Mouse (Mus musculus): ENCODE results near the gene Wdr25. TPM values are rescaled to one million over a fixed set of nuclear protein-coding genes. Genes with fewer than 3 reads are reported as not detected.
A peak's percentile ranks its signal among the peaks of the same experiment; 100 is the strongest.

Wdr25 gene
- polyA plus RNA-seq, 1 experiment from 2014 or later: 11.7 TPM

GRCm38 (mm10) chr12:109049949-109050348 lies 156.5 kb downstream of the Wdr25 start:
- H3K4me2 ChIP-seq: no peak overlapping the region
- H3K9me3 ChIP-seq (replicated peaks): no peaks in the 10 kb centered on the region
- WGBS: 83% methylated on average over 4 of the region's 4 CpGs
- peaks cover 24% of the 10 kb centered on the region for H3K4me1 ChIP-seq
- H3K36me3 ChIP-seq: no peaks in the 10 kb centered on the region
- no peak overlapping the region for H3K27ac ChIP-seq
- no peak for ATAC-seq (replicated peaks; ENCODE audit: low FRiP score)
- H3K27me3 ChIP-seq: peaks cover 87% of the 10 kb centered on the region
- H3K4me3 ChIP-seq (replicated peaks): no peak overlapping the region
- no peak overlapping the region for H3K9ac ChIP-seq

- H3K4me2 ChIP-seq: peak overlapping the region; percentile 97
- H3K9me3 ChIP-seq (replicated peaks): no peaks in the 10 kb centered on the region
- under 1% methylated on average over 66 of the region's 105 CpGs for WGBS
- peak overlapping the region; percentile 50 for H3K9ac ChIP-seq
- no peaks in the 10 kb centered on the region for H3K36me3 ChIP-seq
- peak; percentile 45 for ATAC-seq (replicated peaks; ENCODE audit: low FRiP score)
- peak overlapping the region; percentile 59 for H3K4me3 ChIP-seq (replicated peaks)
- H3K27ac ChIP-seq: no peak overlapping the region
- peaks cover 86% of the 10 kb centered on the region for H3K27me3 ChIP-seq
- H3K4me1 ChIP-seq: peaks cover 20% of the 10 kb centered on the region
Observed at GRCm38 (mm10) chr12:109053020-109053806, 159.8 kb downstream of the Wdr25 start.

- peaks cover 13% of the 10 kb centered on the region for H3K4me1 ChIP-seq
- H3K36me3 ChIP-seq: no peaks in the 10 kb centered on the region
- no peak overlapping the region for H3K4me2 ChIP-seq
- H3K4me3 ChIP-seq (replicated peaks): no peak overlapping the region
- 55% methylated on average over 4 of the region's 4 CpGs for WGBS
- ATAC-seq (replicated peaks; ENCODE audit: low FRiP score): no peak
- H3K27ac ChIP-seq: no peak overlapping the region
- H3K9me3 ChIP-seq (replicated peaks): no peaks in the 10 kb centered on the region
- H3K9ac ChIP-seq: no peak overlapping the region
- peaks cover 48% of the 10 kb centered on the region for H3K27me3 ChIP-seq
Observed at GRCm38 (mm10) chr12:109057736-109058135, 164.3 kb downstream of the Wdr25 start.

DNA sequence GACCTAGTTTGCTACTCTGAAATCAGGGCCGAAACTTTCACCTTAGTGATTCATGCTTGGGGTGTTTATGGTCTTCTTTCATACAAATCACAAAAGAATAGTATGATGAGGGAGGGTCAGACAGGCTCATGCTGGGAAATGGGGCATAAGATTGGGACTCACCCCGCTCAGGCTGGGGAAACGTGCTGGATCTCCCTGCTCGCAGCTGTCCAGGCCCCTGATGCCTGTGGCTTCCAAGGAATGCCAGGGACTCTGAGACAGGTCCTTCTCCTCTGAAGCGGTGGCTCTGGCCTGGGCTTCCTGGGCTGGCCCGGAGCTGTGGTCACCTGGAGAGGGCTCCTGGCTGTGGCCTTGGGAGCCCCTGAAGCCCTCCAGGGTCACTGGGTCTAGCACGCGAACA lies 165.2 kb downstream of the Wdr25 start:
- H3K36me3 ChIP-seq: no peaks in the 10 kb centered on the region
- H3K4me2 ChIP-seq: no peak overlapping the region
- no peak overlapping the region for H3K4me3 ChIP-seq (replicated peaks)
- peaks cover 4% of the 10 kb centered on the region for H3K4me1 ChIP-seq
- H3K9me3 ChIP-seq (replicated peaks): no peaks in the 10 kb centered on the region
- 84% methylated on average over 8 of the region's 8 CpGs for WGBS
- no peak overlapping the region for H3K9ac ChIP-seq
- H3K27me3 ChIP-seq: peaks cover 39% of the 10 kb centered on the region
- no peak overlapping the region for H3K27ac ChIP-seq
- no peak for ATAC-seq (replicated peaks; ENCODE audit: low FRiP score)

GRCm38 (mm10) chr12:109067561-109068135 lies 174.2 kb downstream of the Wdr25 start:
- Histone ChIP-seq H3K4me2 (peak overlapping the region; percentile 92), H3K27ac (peak overlapping the region; percentile 45; the same call in 1 of the 2 replicates), H3K4me3 (replicated peaks) (peak overlapping the region; percentile 59), H3K36me3 (no peaks in the 10 kb centered on the region), H3K9me3 (replicated peaks) (no peaks in the 10 kb centered on the region), H3K4me1 (peaks cover 16% of the 10 kb centered on the region), H3K27me3 (peaks cover 19% of the 10 kb centered on the region; the same call in 1 of the 2 replicates), H3K9ac (peak overlapping the region; percentile 65)
- peak; percentile 91 for ATAC-seq (replicated peaks; ENCODE audit: low FRiP score)
- 3% methylated on average over 37 of the region's 59 CpGs for WGBS

DNA sequence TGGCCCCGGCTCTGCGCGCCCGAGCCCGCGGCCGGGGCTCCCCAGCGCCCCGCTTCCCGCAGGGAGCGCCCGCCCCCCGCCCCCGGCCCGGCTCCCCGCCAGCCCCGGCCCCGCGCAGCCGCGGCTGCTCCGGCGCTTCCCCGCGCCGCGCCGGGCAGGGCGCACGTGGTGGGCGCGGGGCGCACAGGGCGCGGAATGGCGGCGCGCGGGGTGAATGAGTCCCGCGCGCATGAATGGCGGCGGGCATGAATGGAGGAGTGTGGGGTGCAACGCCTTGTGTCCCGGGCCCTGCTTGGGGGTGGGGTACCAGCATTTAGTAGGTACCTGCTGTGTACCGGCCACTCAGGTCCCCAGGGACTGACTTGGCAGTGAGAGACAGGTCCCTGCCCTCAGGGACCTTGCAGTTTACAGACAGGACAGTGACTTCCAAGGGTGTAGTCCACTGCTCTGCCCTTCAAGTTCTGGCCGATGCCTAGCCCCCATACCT lies 174.8 kb downstream of the Wdr25 start, which contains the start of gene Begain:
Gene Begain, minus strand, starts transcription at position 51 of the 487 bp plus-strand sequence.
- Histone ChIP-seq H3K4me1 (peaks cover 16% of the 10 kb centered on the region), H3K36me3 (no peaks in the 10 kb centered on the region), H3K9ac (peak within 1 kb of the TSS; percentile 65), H3K9me3 (replicated peaks) (no peaks in the 10 kb centered on the region), H3K27ac (peak within 1 kb of the TSS; percentile 45; the same call in 1 of the 2 replicates), H3K4me3 (replicated peaks) (peak within 1 kb of the TSS; percentile 59), H3K4me2 (peak within 1 kb of the TSS; percentile 92), H3K27me3 (peaks cover 22% of the 10 kb centered on the region; the same call in 1 of the 2 replicates)
- peak; percentile 34 for ATAC-seq (replicated peaks; ENCODE audit: low FRiP score)
- WGBS: 3% methylated on average over 32 of the region's 48 CpGs

DNA sequence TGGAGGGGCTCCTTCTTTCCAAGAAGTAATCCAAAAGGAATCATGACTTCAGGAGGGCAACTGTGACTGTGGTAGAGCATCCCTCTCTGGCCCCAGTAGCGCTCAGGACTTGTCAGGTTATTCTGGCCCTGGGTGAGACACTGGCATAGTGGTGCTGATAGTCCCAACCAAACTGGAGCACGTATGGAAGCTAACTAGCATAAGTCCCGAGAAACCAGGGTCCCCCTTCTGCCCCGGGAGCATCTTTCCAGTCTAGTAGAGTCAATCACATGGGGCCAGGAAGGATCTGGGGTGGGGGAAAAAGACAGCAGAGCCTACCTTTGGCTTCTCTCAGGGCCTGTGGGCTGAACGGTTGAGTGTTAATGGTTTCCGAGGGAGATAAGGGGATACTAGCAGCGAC lies 175.3 kb downstream of the Wdr25 start:
- no peaks in the 10 kb centered on the region for H3K36me3 ChIP-seq
- peak overlapping the region; percentile 59 for H3K4me3 ChIP-seq (replicated peaks)
- H3K4me1 ChIP-seq: peaks cover 16% of the 10 kb centered on the region
- WGBS: 52% methylated on average over 7 of the region's 7 CpGs
- H3K27me3 ChIP-seq: peaks cover 23% of the 10 kb centered on the region; the same call in 1 of the 2 replicates
- H3K4me2 ChIP-seq: peak overlapping the region; percentile 92
- ATAC-seq (replicated peaks; ENCODE audit: low FRiP score): no peak
- no peaks in the 10 kb centered on the region for H3K9me3 ChIP-seq (replicated peaks)
- no peak overlapping the region for H3K27ac ChIP-seq
- no peak overlapping the region for H3K9ac ChIP-seq

DNA sequence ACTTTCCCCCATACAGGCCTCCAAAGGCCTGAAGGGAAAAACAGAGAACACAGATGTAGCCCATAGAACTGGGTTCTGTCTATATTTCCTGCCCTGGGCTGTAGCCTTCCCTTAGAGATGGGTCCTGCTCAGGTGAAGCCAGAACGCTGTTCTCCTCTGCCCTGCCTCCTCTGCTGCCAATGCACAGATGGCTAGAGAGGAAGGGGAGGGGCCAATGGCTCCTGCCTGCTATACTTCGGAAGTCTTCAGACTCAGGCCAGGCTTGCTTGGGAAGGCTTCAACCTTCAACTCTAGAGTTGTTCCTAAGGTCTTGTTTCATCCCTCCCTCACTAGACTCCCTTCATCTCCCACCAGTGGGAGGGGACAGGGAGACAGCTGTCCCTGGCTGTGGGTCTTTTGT lies 176.3 kb downstream of the Wdr25 start:
- H3K27me3 ChIP-seq: peaks cover 23% of the 10 kb centered on the region; the same call in 1 of the 2 replicates
- no peak overlapping the region for H3K4me2 ChIP-seq
- WGBS: 44% methylated on average over 2 of the region's 2 CpGs
- no peaks in the 10 kb centered on the region for H3K9me3 ChIP-seq (replicated peaks)
- H3K9ac ChIP-seq: no peak overlapping the region
- no peak overlapping the region for H3K27ac ChIP-seq
- no peak overlapping the region for H3K4me3 ChIP-seq (replicated peaks)
- no peak for ATAC-seq (replicated peaks; ENCODE audit: low FRiP score)
- H3K36me3 ChIP-seq: no peaks in the 10 kb centered on the region
- peaks cover 16% of the 10 kb centered on the region for H3K4me1 ChIP-seq

DNA sequence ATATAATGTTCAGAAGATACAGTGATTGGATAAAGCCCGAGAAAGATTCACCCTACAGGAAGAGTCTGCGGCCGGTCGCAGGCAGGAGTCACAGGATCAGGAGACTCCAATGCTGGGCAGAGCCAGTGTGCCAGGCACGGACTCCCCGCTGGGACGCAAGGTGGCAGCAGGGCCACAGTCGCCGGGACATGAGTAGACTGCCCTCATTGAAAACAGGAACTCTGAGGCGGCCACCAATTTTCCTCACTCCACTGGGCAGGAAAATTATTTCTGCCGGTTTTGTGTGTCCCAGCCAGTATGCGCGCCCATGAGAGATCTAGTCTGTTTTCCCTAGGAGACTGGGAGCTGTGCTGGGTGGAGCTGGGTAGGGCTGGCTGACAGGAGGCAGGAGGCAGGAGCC lies 177.8 kb downstream of the Wdr25 start:
- ATAC-seq (replicated peaks; ENCODE audit: low FRiP score): no peak
- H3K36me3 ChIP-seq: no peaks in the 10 kb centered on the region
- H3K9ac ChIP-seq: no peak overlapping the region
- H3K4me2 ChIP-seq: no peak overlapping the region
- H3K27ac ChIP-seq: no peak overlapping the region; the same call in 1 of the 2 replicates
- no peaks in the 10 kb centered on the region for H3K9me3 ChIP-seq (replicated peaks)
- 76% methylated on average over 13 of the region's 13 CpGs for WGBS
- peaks cover 16% of the 10 kb centered on the region for H3K4me1 ChIP-seq
- peaks cover 23% of the 10 kb centered on the region; the same call in 1 of the 2 replicates for H3K27me3 ChIP-seq
- no peak overlapping the region for H3K4me3 ChIP-seq (replicated peaks)

DNA sequence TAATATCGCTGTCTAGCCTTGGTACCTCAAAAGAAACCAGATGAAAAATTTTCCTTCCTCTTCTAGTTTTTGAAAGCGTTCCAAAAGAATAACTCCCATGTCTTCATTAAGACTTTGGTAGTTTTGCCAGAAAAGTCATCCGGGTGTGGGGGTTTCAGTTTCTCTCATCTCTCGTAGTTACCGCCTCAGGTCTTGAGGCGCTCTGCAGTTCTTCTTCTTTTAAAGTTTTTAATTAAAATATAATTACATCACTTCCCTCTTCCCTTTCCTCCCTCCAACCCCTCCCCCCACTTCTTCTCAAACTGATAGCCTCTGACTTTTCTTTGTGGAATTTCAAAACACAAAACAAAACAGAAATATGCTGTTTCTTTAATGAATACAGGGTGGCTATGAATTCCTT lies 180.7 kb downstream of the Wdr25 start:
- 86% methylated on average over 6 of the region's 6 CpGs for WGBS
- no peak for ATAC-seq (replicated peaks; ENCODE audit: low FRiP score)
- no peaks in the 10 kb centered on the region for H3K9me3 ChIP-seq (replicated peaks)

DNA sequence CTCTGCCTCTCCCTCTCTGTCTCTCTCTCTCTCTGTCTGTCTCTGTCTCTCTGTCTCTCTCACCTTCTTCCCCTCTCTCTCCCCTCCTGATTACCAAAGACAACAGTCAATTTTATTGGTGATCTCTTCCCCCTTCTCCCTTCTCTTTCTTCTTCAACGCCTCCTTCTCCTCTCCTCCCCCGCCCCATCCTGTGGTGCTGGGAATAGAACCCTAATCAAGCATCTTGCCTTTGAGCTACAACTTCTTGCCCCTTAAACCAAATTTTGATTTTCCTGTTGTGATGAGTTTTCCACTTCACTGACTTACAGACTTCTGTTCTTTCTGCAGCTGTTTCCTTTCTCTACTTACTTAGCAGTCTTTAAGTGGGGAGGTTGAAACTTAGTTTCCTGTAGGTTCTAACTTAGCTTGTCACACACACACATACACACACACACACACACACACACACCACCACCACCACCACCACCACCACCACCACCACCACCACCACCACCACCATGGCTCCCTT lies 181.4 kb downstream of the Wdr25 start:
- no peak overlapping the region for H3K9ac ChIP-seq
- no peak for ATAC-seq (replicated peaks; ENCODE audit: low FRiP score)
- H3K9me3 ChIP-seq (replicated peaks): no peaks in the 10 kb centered on the region
- H3K4me3 ChIP-seq (replicated peaks): no peak overlapping the region
- H3K27me3 ChIP-seq: 0 out of 2 replicates have a peak, but pooled peaks cover 11% of the 10 kb centered on the region
- H3K4me1 ChIP-seq: no peaks in the 10 kb centered on the region
- no peak overlapping the region for H3K27ac ChIP-seq
- H3K4me2 ChIP-seq: no peak overlapping the region
- no peaks in the 10 kb centered on the region for H3K36me3 ChIP-seq
- WGBS: 64% methylated on average over 2 of the region's 2 CpGs

More for the DNA sequence above, 180.7 kb downstream of the Wdr25 start:
- Histone ChIP-seq H3K4me3 (replicated peaks) (no peak overlapping the region), H3K27me3 (0 out of 2 replicates have a peak, but pooled peaks cover 13% of the 10 kb centered on the region), H3K27ac (no peak overlapping the region), H3K36me3 (no peaks in the 10 kb centered on the region), H3K4me2 (no peak overlapping the region), H3K4me1 (no peaks in the 10 kb centered on the region; the same call in 1 of the 2 replicates), H3K9ac (no peak overlapping the region)

DNA sequence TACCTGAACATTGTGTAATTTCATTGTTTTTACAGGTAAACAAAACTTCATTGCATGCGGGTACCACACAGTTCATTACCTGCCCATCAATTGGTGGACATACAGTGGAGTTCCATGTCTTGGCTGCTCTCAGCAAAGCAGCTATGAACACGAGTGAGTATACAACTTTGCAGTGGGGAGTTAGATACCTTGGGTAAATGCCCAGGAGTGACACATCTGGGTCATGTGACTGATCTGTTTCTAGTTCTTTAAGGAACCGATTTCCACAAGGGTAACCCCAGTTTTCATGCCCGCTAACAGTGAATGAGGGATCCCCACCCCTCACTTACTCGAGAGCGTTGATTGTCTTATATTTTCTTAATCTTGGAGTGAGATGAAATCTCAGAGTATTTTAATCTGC lies 183.6 kb downstream of the Wdr25 start:
- Histone ChIP-seq H3K4me2 (no peak overlapping the region), H3K27ac (no peak overlapping the region), H3K9me3 (replicated peaks) (no peaks in the 10 kb centered on the region), H3K9ac (no peak overlapping the region), H3K4me1 (no peaks in the 10 kb centered on the region), H3K27me3 (0 out of 2 replicates have a peak, but pooled peaks cover 4% of the 10 kb centered on the region), H3K4me3 (replicated peaks) (no peak overlapping the region), H3K36me3 (no peaks in the 10 kb centered on the region)
- ATAC-seq (replicated peaks; ENCODE audit: low FRiP score): no peak
- WGBS: 80% methylated on average over 6 of the region's 6 CpGs
